Mouse (Mus musculus) embryonic fibroblast, embryonic 13.5 days (primary cell): ENCODE results near the gene Mcoln2.

Source experiments
- CTCF ChIP-seq: IDR thresholded peaks from 2 replicates; pipeline ENCODE4 v1.5.1; 2011; ENCODE audit warnings: mild to moderate bottlenecking, control low read depth, low read length, moderate library complexity, borderline replicate concordance; ENCODE audit not compliant: insufficient read depth
- POLR2A ChIP-seq: IDR thresholded peaks from 2 replicates; pipeline ENCODE4 v1.6.1; 2011; ENCODE audit warnings: low read depth, mild to moderate bottlenecking, control low read depth, low read length, moderate library complexity

DNA sequence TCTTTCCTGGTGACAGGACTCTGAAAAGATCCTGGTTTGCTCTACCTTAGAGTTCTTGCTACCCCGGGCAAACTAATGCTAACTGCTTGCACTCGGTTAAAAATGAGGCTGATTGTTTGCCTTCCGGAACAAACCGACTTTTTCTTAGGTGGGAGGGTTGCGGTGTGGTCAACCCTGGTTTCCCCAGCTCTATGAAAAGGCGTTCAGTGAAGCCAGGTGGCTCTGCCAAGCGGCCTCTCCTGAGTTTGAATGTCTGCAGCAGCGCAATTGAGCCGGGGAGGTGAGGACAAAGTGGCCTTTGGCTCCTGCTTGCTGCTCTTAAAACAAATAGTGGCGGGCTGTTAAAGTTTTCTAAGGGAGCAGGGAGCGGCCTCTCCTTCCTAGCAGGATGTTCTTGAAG is 927 bp downstream of the Mcoln2 start:
- TF ChIP-seq CTCF (no peak), POLR2A (no peak)
